Mouse (Mus musculus) embryonic facial prominence, embryonic 10.5 days (tissue): ENCODE measurements around the gene Ino80. TPM values are rescaled to one million over a fixed set of nuclear protein-coding genes. Genes with fewer than 3 reads are reported as not detected.

Source experiments
- DNase-seq: peaks from one replicate; pipeline ENCODE4 v3.0.0-alpha.2; 2017; ENCODE audit warnings: low spot score
- H3K27ac ChIP-seq: fragments of 300-500 bp; sonication (generic); replicated peaks from 2 replicates; pipeline ENCODE4 v1.5.1; 2016; ENCODE audit warnings: mild to moderate bottlenecking
- H3K27me3 ChIP-seq: fragments of 300-500 bp; sonication (generic); replicated peaks from 2 replicates; pipeline ENCODE4 v1.6.1; 2016; ENCODE audit warnings: low read depth, mild to moderate bottlenecking; ENCODE audit not compliant: poor library complexity, severe bottlenecking
- H3K36me3 ChIP-seq: fragments of 300-500 bp; sonication (generic); replicated peaks from 2 replicates; pipeline ENCODE4 v1.6.1; 2016; ENCODE audit warnings: mild to moderate bottlenecking, moderate library complexity
- H3K4me1 ChIP-seq: fragments of 300-500 bp; sonication (generic); 2 replicates; pipeline ENCODE4 v1.6.1; 2016
- H3K4me3 ChIP-seq: fragments of 300-500 bp; sonication (generic); 2 replicates; pipeline ENCODE4 v1.5.1; 2016; ENCODE audit warnings: mild to moderate bottlenecking, moderate library complexity
- H3K9me3 ChIP-seq: fragments of 300-500 bp; sonication (generic); 2 replicates; pipeline ENCODE4 v1.6.1; 2016; ENCODE audit warnings: mild to moderate bottlenecking
- WGBS: fragments of 180-500 bp; shearing (Covaris S2); methylation state at CpG from one replicate; pipeline ENCODE4 v1.1.7; 2016; 5-methylcytosine and 5-hydroxymethylcytosine counted together
- polyA plus RNA-seq: library from polyadenylated mRNA; unstranded; fragments of >200 nt; fragmentation: Nextera tagmentation; extraction: Ambion mirVana; gene quantifications from 2 replicates; pipeline ENCODE4 v1.2.1, GENCODE M21; 2016

Ino80 gene
- polyA plus RNA-seq, 1 experiment from 2014 or later = 4.3 TPM

DNA sequence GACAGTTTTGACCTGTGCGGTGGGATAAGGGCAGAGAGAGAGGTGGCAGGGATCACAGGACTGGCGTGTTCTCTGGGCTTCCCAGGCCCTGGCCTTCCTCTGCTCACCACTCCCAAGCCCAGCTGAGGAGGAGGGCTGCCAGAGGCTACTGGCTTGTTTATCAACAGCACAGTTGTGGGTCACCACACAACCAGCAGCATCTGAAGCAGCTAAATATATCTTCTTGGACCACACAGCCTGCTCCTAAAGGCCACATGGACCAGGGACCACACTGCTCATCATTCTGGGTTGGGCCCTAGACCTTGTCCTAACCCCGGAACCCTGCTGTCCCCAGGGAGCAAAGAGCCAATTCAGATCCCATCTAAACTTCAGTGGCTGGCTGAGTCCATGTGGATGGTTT, 112.5 kb downstream of the Ino80 start:
- no peak overlapping the region for H3K27ac ChIP-seq
- H3K4me1 ChIP-seq = no peaks in the 10 kb centered on the region
- H3K4me3 ChIP-seq = no peak overlapping the region
- peaks cover 13% of the 10 kb centered on the region for H3K9me3 ChIP-seq
- no peaks in the 10 kb centered on the region for H3K27me3 ChIP-seq
- 88% methylated on average over 3 of the region's 3 CpGs for WGBS
- H3K36me3 ChIP-seq = peaks cover 33% of the 10 kb centered on the region
- no peak for DNase-seq

- Histone ChIP-seq H3K27ac (no peak overlapping the region), H3K36me3 (peaks cover 9% of the 10 kb centered on the region), H3K4me1 (no peaks in the 10 kb centered on the region), H3K27me3 (peaks cover 2% of the 10 kb centered on the region; the same call in 1 of the 2 replicates), H3K4me3 (no peak overlapping the region), H3K9me3 (peaks cover 13% of the 10 kb centered on the region)
- DNase-seq = no peak
- 78% methylated on average over 2 of the region's 2 CpGs for WGBS
Observed at GRCm38 (mm10) chr2:119359721-119360291, 117.7 kb downstream of the Ino80 start.

GRCm38 (mm10) chr2:119358249-119358648, 119.2 kb downstream of the Ino80 start:
- H3K36me3 ChIP-seq = peaks cover 9% of the 10 kb centered on the region
- DNase-seq = no peak
- H3K9me3 ChIP-seq = peaks cover 13% of the 10 kb centered on the region
- no peak overlapping the region for H3K4me3 ChIP-seq
- 88% methylated on average over 6 of the region's 6 CpGs for WGBS
- H3K27me3 ChIP-seq = peaks cover 8% of the 10 kb centered on the region
- H3K27ac ChIP-seq = no peak overlapping the region
- no peaks in the 10 kb centered on the region for H3K4me1 ChIP-seq

- Histone ChIP-seq H3K27ac (no peak overlapping the region), H3K9me3 (peaks cover 10% of the 10 kb centered on the region), H3K4me1 (no peaks in the 10 kb centered on the region), H3K4me3 (no peak overlapping the region), H3K27me3 (peaks cover 23% of the 10 kb centered on the region), H3K36me3 (peaks cover 6% of the 10 kb centered on the region)
- WGBS = 93% methylated on average over 5 of the region's 5 CpGs
- no peak for DNase-seq
Observed at GRCm38 (mm10) chr2:119356805-119357204, 120.7 kb downstream of the Ino80 start.

GRCm38 (mm10) chr2:119356310-119356709, 121.2 kb downstream of the Ino80 start:
- H3K36me3 ChIP-seq = peaks cover 3% of the 10 kb centered on the region; the same call in 1 of the 2 replicates
- H3K27me3 ChIP-seq = peaks cover 28% of the 10 kb centered on the region
- no peak overlapping the region for H3K27ac ChIP-seq
- no peak for DNase-seq
- H3K4me1 ChIP-seq = peaks cover 3% of the 10 kb centered on the region
- H3K9me3 ChIP-seq = peaks cover 5% of the 10 kb centered on the region
- H3K4me3 ChIP-seq = no peak overlapping the region

- no peak for DNase-seq
- WGBS = 25% methylated on average over 7 of the region's 7 CpGs
- peaks cover 9% of the 10 kb centered on the region for H3K4me1 ChIP-seq
- H3K9me3 ChIP-seq = no peaks in the 10 kb centered on the region; the same call in 1 of the 2 replicates
- no peak overlapping the region for H3K27ac ChIP-seq
- H3K4me3 ChIP-seq = no peak overlapping the region
- H3K27me3 ChIP-seq = peaks cover 34% of the 10 kb centered on the region
- no peaks in the 10 kb centered on the region for H3K36me3 ChIP-seq
Observed at GRCm38 (mm10) chr2:119355651-119356050, 121.8 kb downstream of the Ino80 start.

GRCm38 (mm10) chr2:119355089-119355488, 122.4 kb downstream of the Ino80 start:
- 85% methylated on average over 3 of the region's 3 CpGs for WGBS
- Histone ChIP-seq H3K27ac (no peak overlapping the region), H3K4me1 (peaks cover 14% of the 10 kb centered on the region), H3K36me3 (no peaks in the 10 kb centered on the region), H3K4me3 (no peak overlapping the region), H3K27me3 (peaks cover 40% of the 10 kb centered on the region), H3K9me3 (no peaks in the 10 kb centered on the region)
- DNase-seq = no peak

DNA sequence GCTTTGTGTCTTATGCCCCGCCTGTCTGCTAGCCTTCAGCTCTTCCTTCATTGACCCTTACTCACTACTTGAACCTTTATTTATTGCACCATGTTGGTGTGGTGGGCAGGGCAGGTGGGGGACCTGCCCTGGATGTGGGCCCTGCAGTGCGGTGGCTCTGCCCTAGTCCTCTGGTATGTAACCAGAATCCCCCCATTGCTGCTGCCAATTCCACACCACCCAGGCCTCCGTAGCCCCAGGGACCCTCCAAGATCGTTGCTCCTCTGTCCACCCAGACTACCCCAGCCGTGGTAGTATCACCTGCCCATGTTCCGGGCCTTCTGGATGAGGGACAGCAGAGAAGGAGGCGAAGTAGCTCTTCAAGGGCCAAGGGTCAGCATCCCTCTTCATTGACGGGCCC, 123.8 kb downstream of the Ino80 start:
- H3K4me3 ChIP-seq = no peak overlapping the region
- no peaks in the 10 kb centered on the region for H3K9me3 ChIP-seq
- peaks cover 14% of the 10 kb centered on the region for H3K4me1 ChIP-seq
- WGBS = 86% methylated on average over 8 of the region's 8 CpGs
- H3K27me3 ChIP-seq = peaks cover 49% of the 10 kb centered on the region
- H3K27ac ChIP-seq = no peak overlapping the region
- no peak for DNase-seq
- H3K36me3 ChIP-seq = no peaks in the 10 kb centered on the region

- Histone ChIP-seq H3K27ac (peak within 1 kb of the TSS; percentile 57), H3K4me3 (peak within 1 kb of the TSS; percentile 72), H3K9me3 (no peaks in the 10 kb centered on the region), H3K36me3 (no peaks in the 10 kb centered on the region), H3K27me3 (peaks cover 49% of the 10 kb centered on the region), H3K4me1 (peaks cover 14% of the 10 kb centered on the region)
- 4% methylated on average over 58 of the region's 58 CpGs for WGBS
- DNase-seq = peak; percentile 89
Observed at GRCm38 (mm10) chr2:119350555-119351486, 126.7 kb downstream of the Ino80 start, which contains the start of gene Chac1. TSS of gene Chac1 (plus strand) at chr2:119351229.

DNA sequence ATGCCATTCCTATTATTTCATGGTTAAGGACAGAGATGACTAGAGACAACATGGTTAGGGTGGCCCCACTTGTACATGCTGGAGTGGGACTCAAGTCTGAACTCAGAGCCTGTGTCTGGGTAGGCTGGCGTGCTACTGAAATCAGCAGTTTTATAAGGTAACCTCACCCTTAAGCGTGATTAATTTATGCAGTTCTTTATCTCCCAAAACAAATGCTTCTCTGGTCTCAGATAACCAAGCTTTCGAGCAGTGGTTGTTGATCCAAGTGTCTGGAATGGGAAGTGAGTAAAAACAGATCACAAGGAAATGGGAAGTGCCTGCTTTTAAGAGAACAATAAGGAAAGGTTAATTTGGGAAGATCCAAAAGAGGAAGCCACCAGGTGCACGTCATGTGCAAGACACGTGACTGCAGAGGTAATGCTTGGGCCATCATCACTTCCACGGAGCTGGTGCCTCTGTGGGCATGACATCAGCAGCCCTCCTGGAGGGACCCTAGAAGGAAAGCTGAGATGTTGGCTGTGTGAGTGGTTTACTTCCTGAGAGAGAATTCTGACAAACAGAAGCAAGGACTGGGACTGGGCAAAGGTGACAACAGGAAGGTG, 132.8 kb downstream of the Ino80 start:
- Histone ChIP-seq H3K4me1 (no peaks in the 10 kb centered on the region), H3K36me3 (no peaks in the 10 kb centered on the region), H3K27me3 (peaks cover 5% of the 10 kb centered on the region), H3K9me3 (no peaks in the 10 kb centered on the region), H3K27ac (no peak overlapping the region), H3K4me3 (no peak overlapping the region)
- 58% methylated on average over 6 of the region's 6 CpGs for WGBS
- DNase-seq = no peak

- H3K27ac ChIP-seq = peak overlapping the region; percentile 95
- DNase-seq = peak; percentile 90
- whole genome bisulfite sequencing = 8% methylated on average over 60 of the region's 60 CpGs
Observed at GRCm38 (mm10) chr2:119337425-119338265, 139.8 kb downstream of the Ino80 start.

DNA sequence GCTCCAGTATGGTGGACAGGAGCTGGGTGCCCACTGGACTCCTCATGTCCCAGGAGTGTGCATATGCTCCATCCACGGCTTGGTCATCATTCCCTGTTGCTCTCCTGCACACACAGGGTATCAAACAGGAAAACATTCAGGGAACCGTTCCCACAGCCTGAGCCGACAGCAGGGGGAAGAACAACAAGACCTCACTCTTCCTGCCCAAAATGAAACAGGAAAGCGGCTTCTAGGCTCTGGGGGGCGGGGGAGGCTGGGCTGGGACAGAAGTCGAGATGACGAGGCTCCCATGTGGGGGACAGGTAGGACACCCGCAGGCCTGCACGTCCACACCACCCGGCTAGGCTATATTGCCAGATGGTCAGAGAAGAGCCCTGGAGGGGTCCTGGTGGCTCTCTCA, 141.0 kb downstream of the Ino80 start:
- Histone ChIP-seq H3K4me1 (peaks cover 17% of the 10 kb centered on the region), H3K27me3 (peaks cover 54% of the 10 kb centered on the region), H3K36me3 (no peaks in the 10 kb centered on the region), H3K27ac (no peak overlapping the region), H3K9me3 (no peaks in the 10 kb centered on the region), H3K4me3 (no peak overlapping the region)
- DNase-seq = no peak
- 69% methylated on average over 10 of the region's 10 CpGs for WGBS

More at GRCm38 (mm10) chr2:119337425-119338265, 139.8 kb downstream of the Ino80 start:
- no peaks in the 10 kb centered on the region for H3K36me3 ChIP-seq
- peaks cover 17% of the 10 kb centered on the region for H3K4me1 ChIP-seq
- H3K27me3 ChIP-seq = peaks cover 42% of the 10 kb centered on the region
- no peaks in the 10 kb centered on the region for H3K9me3 ChIP-seq
- peak overlapping the region; percentile 76 for H3K4me3 ChIP-seq
